9 mouse cellular contexts compared by ENCODE assay signal in genomic region chr12:99836404-99837131, GRCm38 (mm10). TPM values are rescaled to one million over a fixed set of nuclear protein-coding genes. Genes with fewer than 3 reads are reported as not detected.
A peak's percentile ranks its signal among the peaks of the same experiment; 100 is the strongest.
DNase-seq lines count a peak whose midpoint lies in the region; ATAC-seq lines count a peak whose summit lies in the region.
"Had no signal": no experiment of that assay in that cellular context is flagged by ENCODE, and none has a peak within 500 bp of the region (broad histone marks: within the 10 kb centered on the region; RNA-seq: fewer than 3 reads in every experiment).

No protein-coding gene starts in this region.

- peak overlapping the region; percentile 53; the same call in 1 of the 2 replicates for H3K9ac ChIP-seq in hindbrain, embryonic 13.5 days
- no peak overlapping the region for H3K9ac ChIP-seq in liver, embryonic 11.5 days (ENCODE audit: low read depth, low read length)
- H3K9ac ChIP-seq: stomach, embryonic 15.5 days had no signal

- H3K4me3 ChIP-seq in hindbrain, embryonic 13.5 days, result 0 out of 2 replicates have a peak overlapping the region, but pooled peaks have one; percentile 7
- H3K4me3 ChIP-seq in liver, embryonic 11.5 days (ENCODE audit: low read depth, low read length), result no peak overlapping the region
- H3K4me3 ChIP-seq: stomach, embryonic 15.5 days had no signal

- WGBS in hindbrain, embryonic 13.5 days, result 33% methylated on average over 20 of the region's 20 CpGs
- 85% methylated on average over 20 of the region's 20 CpGs for WGBS in liver, embryonic 11.5 days

- DNase-seq in CD4-positive helper T cell, adult 2 months (ENCODE audit: low read depth, low spot score), result peak; percentile 78
- DNase-seq in T-cell, adult 2 months (ENCODE audit: low spot score), result peak; percentile 30
- DNase-seq in embryo, embryonic 11 days, result peak; percentile 86
- peak; percentile 38 to 49 for DNase-seq in layer of hippocampus, postnatal 10 days (ENCODE audit: low spot score in 2 of 2)
- DNase-seq in liver, embryonic 11.5 days (ENCODE audit: low spot score), result no peak
- no peak for DNase-seq in spleen, postnatal 10 days (ENCODE audit: low spot score in 2 of 2)

- peak overlapping the region; percentile 89 for H3K27ac ChIP-seq in hindbrain, embryonic 13.5 days
- H3K27ac ChIP-seq in liver, embryonic 11.5 days (ENCODE audit: low read depth, low read length), result no peak overlapping the region
- H3K27ac ChIP-seq: stomach, embryonic 15.5 days had no signal

- no peaks in the 10 kb centered on the region for H3K27me3 ChIP-seq in hindbrain, embryonic 13.5 days
- no peaks in the 10 kb centered on the region for H3K27me3 ChIP-seq in liver, embryonic 11.5 days (replicated peaks; ENCODE audit: control insufficient read depth, insufficient read depth, low read length)
- H3K27me3 ChIP-seq: stomach, embryonic 15.5 days had no signal

- no peaks in the 10 kb centered on the region for H3K36me3 ChIP-seq in hindbrain, embryonic 13.5 days
- H3K36me3 ChIP-seq in liver, embryonic 11.5 days (ENCODE audit: control insufficient read depth, insufficient read depth, low read length), result no peaks in the 10 kb centered on the region
- H3K36me3 ChIP-seq: stomach, embryonic 15.5 days had no signal

- H3K4me1 ChIP-seq in hindbrain, embryonic 13.5 days (replicated peaks), result peaks cover 22% of the 10 kb centered on the region
- no peaks in the 10 kb centered on the region for H3K4me1 ChIP-seq in liver, embryonic 11.5 days (replicated peaks; ENCODE audit: control insufficient read depth, insufficient read depth, low read length)
- H3K4me1 ChIP-seq: stomach, embryonic 15.5 days had no signal

- ATAC-seq in hindbrain, embryonic 13.5 days (ENCODE audit: low FRiP score), result peak; percentile 89
- ATAC-seq in monocyte, adult 5-6 weeks (replicated peaks; ENCODE audit: insufficient number of reproducible peaks, low FRiP score, low TSS enrichment, poor library complexity, severe bottlenecking), result peak; percentile 40; the same call in 1 of the 2 replicates
- no peak for ATAC-seq in liver, embryonic 11.5 days (replicated peaks; ENCODE audit: low FRiP score)

- peak overlapping the region; percentile 41 for H3K4me2 ChIP-seq in hindbrain, embryonic 13.5 days
- H3K4me2 ChIP-seq in liver, embryonic 11.5 days, result no peak overlapping the region
- H3K4me2 ChIP-seq: stomach, embryonic 15.5 days had no signal

- H3K9me3 ChIP-seq in hindbrain, embryonic 13.5 days, result 0 out of 2 replicates have a peak, but pooled peaks cover 4% of the 10 kb centered on the region
- H3K9me3 ChIP-seq in liver, embryonic 11.5 days (ENCODE audit: control insufficient read depth, low read length), result no peaks in the 10 kb centered on the region
- H3K9me3 ChIP-seq: stomach, embryonic 15.5 days had no signal

RNA-seq across cellular contexts. Expression of gene Efcab11, which starts 47.7 kb away (rescaled TPM):
- 5.7 and 6.1 TPM in 2 replicates for polyA plus RNA-seq in hindbrain, embryonic 13.5 days (2015; fragmentation: Nextera tagmentation; extraction: Ambion mirVana)
- total RNA-seq in layer of hippocampus, postnatal 10 days (2021), result 1 to 10 TPM in 1 of 2 experiments, under 1 TPM in 1; 0.94 to 1.2 TPM
- 0.64 to 6.7 TPM (median 2.5 TPM) in 3 replicates for total RNA-seq in monocyte, adult 5-6 weeks (2017)
- 8.8 and 8.9 TPM in 2 replicates for polyA plus RNA-seq in liver, embryonic 11.5 days (2014; fragmentation: Nextera tagmentation; extraction: Ambion mirVana)

RNA-seq across cellular contexts. Expression of gene Tdp1, which starts 47.7 kb away (rescaled TPM):
- 48.2 and 52.3 TPM in 2 replicates for polyA plus RNA-seq in hindbrain, embryonic 13.5 days (2015; fragmentation: Nextera tagmentation; extraction: Ambion mirVana)
- 10 to 100 TPM; 34.9 to 36.4 TPM for total RNA-seq in layer of hippocampus, postnatal 10 days (2021)
- total RNA-seq in monocyte, adult 5-6 weeks (2017), result 3.5 to 15.1 TPM (median 4.2 TPM) in 3 replicates
- 64.8 and 72.6 TPM in 2 replicates for polyA plus RNA-seq in liver, embryonic 11.5 days (2014; fragmentation: Nextera tagmentation; extraction: Ambion mirVana)

Comparison
In these comparisons a context has a peak if more than half of its experiments do, and no peak if none do; other contexts are left out.
1. DNase-seq: peak in CD4-positive helper T cell, adult 2 months (single experiment), T-cell, adult 2 months (single experiment), embryo, embryonic 11 days (single experiment) and layer of hippocampus, postnatal 10 days (2 of 2); none in liver, embryonic 11.5 days (single experiment) and spleen, postnatal 10 days (0 of 2).